Mouse (Mus musculus) cerebellum, adult 2 months (tissue): ENCODE results near the gene Rnf152. TPM values are rescaled to one million over a fixed set of nuclear protein-coding genes. Genes with fewer than 3 reads are reported as not detected.

Source experiments
- DNase-seq, 2 experiments: peaks; one replicate each; pipeline ENCODE4 v3.0.0; 2021
- H3K27ac ChIP-seq: fragments of 200-500 bp; 2 replicates; pipeline ENCODE4 v1.5.1; 2012; ENCODE audit warnings: low read length, control low read depth, inconsistent platforms; ENCODE audit not compliant: insufficient read depth
- H3K27me3 ChIP-seq: fragments of 200-500 bp; 2 replicates; pipeline ENCODE4 v1.6.1; 2012; ENCODE audit warnings: inconsistent platforms, mild to moderate bottlenecking, low read length, moderate library complexity; ENCODE audit not compliant: control insufficient read depth, insufficient read depth
- H3K4me1 ChIP-seq: fragments of 200-500 bp; 2 replicates; pipeline ENCODE4 v1.6.1; 2011; ENCODE audit warnings: low read length; ENCODE audit not compliant: control insufficient read depth, insufficient read depth
- H3K4me3 ChIP-seq: fragments of 200-500 bp; replicated peaks from 2 replicates; pipeline ENCODE3; 2011; ENCODE audit warnings: mild to moderate bottlenecking, low read depth, low read length, control low read depth; ENCODE audit not compliant: insufficient read depth
- CTCF ChIP-seq: fragments of 200-500 bp; IDR thresholded peaks from 2 replicates; pipeline ENCODE4 v1.5.1; 2011; ENCODE audit warnings: low read depth, mild to moderate bottlenecking, control low read depth, low read length, moderate library complexity, borderline replicate concordance; ENCODE audit not compliant: insufficient read depth
- POLR2A ChIP-seq: fragments of 200-500 bp; IDR thresholded peaks from 2 replicates; pipeline ENCODE4 v1.6.1; 2011; ENCODE audit warnings: low read length, control low read depth, borderline replicate concordance; ENCODE audit not compliant: insufficient read depth
- WGBS: fragments of 180-500 bp; shearing (Covaris S2); methylation state at CpG from one replicate; pipeline ENCODE4 v1.1.7; 2018; 5-methylcytosine and 5-hydroxymethylcytosine counted together
- polyA plus RNA-seq: library from polyadenylated mRNA; depleted of rRNA; stranded (reverse); fragments of >200 nt; gene quantifications from 2 replicates; pipeline ENCODE4 v1.2.3, GENCODE M21; 2012

Rnf152 gene
- polyA plus RNA-seq, 1 experiment, result 19.2 TPM

DNA sequence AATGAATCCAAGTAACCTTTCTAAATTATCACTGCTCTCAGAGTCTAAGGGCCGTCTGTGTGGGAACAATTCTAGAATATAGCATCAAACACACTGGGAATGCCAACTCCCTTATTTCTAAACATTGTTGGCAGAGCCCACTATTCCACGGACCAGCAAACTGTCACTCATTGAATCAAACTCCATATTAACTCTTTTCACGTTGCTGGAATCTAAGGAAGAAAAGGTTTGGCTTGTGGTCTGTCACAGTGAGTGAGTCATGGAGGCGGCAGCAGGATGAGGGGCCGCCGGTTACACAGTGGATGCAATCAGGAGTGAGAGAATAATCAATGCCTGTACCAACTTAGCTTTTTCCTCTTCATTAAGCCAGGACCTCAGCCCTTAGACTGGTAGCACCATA is 54.3 kb downstream of the Rnf152 start:
- Histone ChIP-seq H3K4me1 (peaks cover 22% of the 10 kb centered on the region), H3K4me3 (no peak overlapping the region), H3K27ac (no peak overlapping the region), H3K27me3 (no peaks in the 10 kb centered on the region)
- TF ChIP-seq CTCF, result no peak
- no peak for TF ChIP-seq POLR2A
- 54% methylated on average over 6 of the region's 6 CpGs for WGBS
- no peak for DNase-seq

GRCm38 (mm10) chr1:105301764-105302163 is 54.7 kb downstream of the Rnf152 start:
- no peaks in the 10 kb centered on the region for H3K27me3 ChIP-seq
- H3K4me3 ChIP-seq, result no peak overlapping the region
- WGBS, result 77% methylated on average over 9 of the region's 9 CpGs
- TF ChIP-seq POLR2A (no peak), CTCF (no peak)
- H3K4me1 ChIP-seq, result peaks cover 22% of the 10 kb centered on the region
- DNase-seq, result peak; percentile 24 to 46
- H3K27ac ChIP-seq, result no peak overlapping the region

DNA sequence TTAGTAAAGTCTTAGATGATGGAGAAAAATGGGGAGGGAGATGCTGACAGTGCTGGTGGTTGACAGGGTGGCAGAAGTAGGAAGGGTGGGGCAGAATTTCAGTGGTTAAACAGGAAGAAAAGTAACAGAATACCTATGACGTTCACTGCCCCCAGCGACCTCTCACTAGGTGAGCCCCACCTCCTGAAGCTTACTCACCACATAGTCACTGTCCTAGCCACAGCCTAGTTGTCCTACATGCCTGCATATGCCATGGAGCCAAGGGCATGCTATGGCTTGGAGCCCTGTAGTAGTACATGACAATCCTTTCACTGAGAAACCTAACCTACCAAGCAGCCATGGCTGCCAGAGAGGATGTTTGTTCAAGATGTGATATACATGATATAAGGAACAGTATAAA is 64.7 kb downstream of the Rnf152 start:
- 94% methylated on average over 2 of the region's 2 CpGs for WGBS
- no peak for TF ChIP-seq POLR2A
- no peak for TF ChIP-seq CTCF
- H3K4me1 ChIP-seq, result peaks cover 5% of the 10 kb centered on the region
- H3K27ac ChIP-seq, result no peak overlapping the region
- no peak for DNase-seq
- no peak overlapping the region for H3K4me3 ChIP-seq
- no peaks in the 10 kb centered on the region for H3K27me3 ChIP-seq

- Histone ChIP-seq H3K27ac (no peak overlapping the region), H3K27me3 (no peaks in the 10 kb centered on the region), H3K4me3 (no peak overlapping the region), H3K4me1 (peaks cover 7% of the 10 kb centered on the region; the same call in 1 of the 2 replicates)
- 48% methylated on average over 4 of the region's 4 CpGs for WGBS
- no peak for TF ChIP-seq POLR2A
- no peak for TF ChIP-seq CTCF
- DNase-seq, result no peak
These were observed 69.0 kb downstream of the Rnf152 start for GRCm38 (mm10) chr1:105287536-105287935.

DNA sequence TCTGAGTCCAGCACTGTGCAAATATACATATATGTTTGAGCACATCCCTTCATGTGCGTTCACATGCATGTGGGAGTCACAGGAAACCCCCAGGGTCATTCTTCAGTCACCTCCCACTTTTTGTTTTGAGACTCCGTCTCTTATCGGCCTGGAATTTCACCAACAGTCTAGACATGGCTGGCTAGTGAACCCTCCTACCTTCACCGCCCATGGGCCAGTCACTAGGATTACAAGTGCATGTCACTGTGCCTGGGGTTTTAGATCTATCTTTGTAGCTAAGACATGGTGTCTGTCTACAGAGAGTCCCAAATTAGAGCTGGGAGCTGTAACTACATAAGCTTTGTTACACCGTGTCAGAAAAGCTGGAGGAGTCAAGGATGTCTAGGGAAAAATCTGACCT is 69.6 kb downstream of the Rnf152 start:
- DNase-seq, result no peak
- no peak overlapping the region for H3K4me3 ChIP-seq
- no peaks in the 10 kb centered on the region for H3K27me3 ChIP-seq
- WGBS, result 87% methylated on average over 5 of the region's 5 CpGs
- TF ChIP-seq CTCF (no peak), POLR2A (no peak)
- no peak overlapping the region for H3K27ac ChIP-seq
- peaks cover 7% of the 10 kb centered on the region; the same call in 1 of the 2 replicates for H3K4me1 ChIP-seq

DNA sequence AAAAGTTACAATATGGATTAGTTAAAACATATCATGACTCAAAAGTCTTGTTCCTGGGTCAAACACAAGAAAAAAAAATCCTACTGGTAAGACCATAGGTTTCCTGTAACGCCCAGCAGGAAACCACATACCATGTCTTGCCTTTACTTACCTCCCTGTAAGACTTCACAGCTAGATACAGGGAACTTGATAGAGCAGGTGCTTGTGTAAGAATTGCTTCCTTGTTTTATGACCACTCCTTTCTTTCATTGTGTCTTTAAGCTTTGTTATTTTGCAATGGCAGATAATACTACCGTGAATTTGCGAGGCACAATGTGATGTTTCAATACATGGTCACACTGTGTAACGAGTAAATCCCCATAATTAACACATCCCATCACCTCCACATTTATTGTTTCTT is 71.5 kb downstream of the Rnf152 start:
- no peak for DNase-seq
- Histone ChIP-seq H3K27ac (no peak overlapping the region), H3K4me1 (peaks cover 7% of the 10 kb centered on the region), H3K4me3 (no peak overlapping the region), H3K27me3 (no peaks in the 10 kb centered on the region)
- TF ChIP-seq POLR2A (no peak), CTCF (no peak)
- 95% methylated on average over 4 of the region's 4 CpGs for WGBS

GRCm38 (mm10) chr1:105284116-105284515 is 72.4 kb downstream of the Rnf152 start:
- H3K27ac ChIP-seq, result no peak overlapping the region
- no peak for DNase-seq
- no peak overlapping the region for H3K4me3 ChIP-seq
- H3K27me3 ChIP-seq, result no peaks in the 10 kb centered on the region
- TF ChIP-seq CTCF, result no peak
- no peak for TF ChIP-seq POLR2A
- 71% methylated on average over 8 of the region's 8 CpGs for WGBS
- peaks cover 4% of the 10 kb centered on the region for H3K4me1 ChIP-seq

DNA sequence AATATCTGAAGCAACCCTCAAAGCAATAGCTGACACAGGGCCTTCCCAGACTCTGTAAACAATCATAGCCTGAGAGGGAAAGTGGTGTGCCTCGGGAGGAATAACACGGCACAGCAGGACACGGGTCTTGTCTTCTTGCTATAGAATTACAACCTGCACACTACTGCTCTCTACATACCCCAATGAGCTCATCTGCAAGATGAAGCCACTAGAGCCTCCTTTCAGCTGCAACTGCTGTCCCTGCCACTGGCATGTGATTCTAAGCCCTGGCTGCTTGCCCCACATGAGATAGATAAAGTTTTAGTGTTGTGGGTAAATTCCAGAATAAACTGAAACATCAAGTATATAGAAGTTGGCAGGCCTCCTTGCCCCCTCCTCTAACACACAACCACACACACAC is 75.2 kb downstream of the Rnf152 start:
- WGBS, result 34% methylated on average over 3 of the region's 3 CpGs
- no peak overlapping the region for H3K27ac ChIP-seq
- peaks cover 2% of the 10 kb centered on the region for H3K4me1 ChIP-seq
- H3K27me3 ChIP-seq, result no peaks in the 10 kb centered on the region
- H3K4me3 ChIP-seq, result no peak overlapping the region
- TF ChIP-seq CTCF (no peak), POLR2A (no peak)
- DNase-seq, result no peak
